Mouse (Mus musculus) kidney, postnatal 25 days (tissue): Measurements from ENCODE around the gene Tnfsf10.

Source experiments
- DNase-seq, 2 experiments: peaks; one replicate each; pipeline ENCODE4 v3.0.0; 2021; ENCODE audit warnings: mixed read lengths in 2 of 2

Tnfsf10 gene

DNA sequence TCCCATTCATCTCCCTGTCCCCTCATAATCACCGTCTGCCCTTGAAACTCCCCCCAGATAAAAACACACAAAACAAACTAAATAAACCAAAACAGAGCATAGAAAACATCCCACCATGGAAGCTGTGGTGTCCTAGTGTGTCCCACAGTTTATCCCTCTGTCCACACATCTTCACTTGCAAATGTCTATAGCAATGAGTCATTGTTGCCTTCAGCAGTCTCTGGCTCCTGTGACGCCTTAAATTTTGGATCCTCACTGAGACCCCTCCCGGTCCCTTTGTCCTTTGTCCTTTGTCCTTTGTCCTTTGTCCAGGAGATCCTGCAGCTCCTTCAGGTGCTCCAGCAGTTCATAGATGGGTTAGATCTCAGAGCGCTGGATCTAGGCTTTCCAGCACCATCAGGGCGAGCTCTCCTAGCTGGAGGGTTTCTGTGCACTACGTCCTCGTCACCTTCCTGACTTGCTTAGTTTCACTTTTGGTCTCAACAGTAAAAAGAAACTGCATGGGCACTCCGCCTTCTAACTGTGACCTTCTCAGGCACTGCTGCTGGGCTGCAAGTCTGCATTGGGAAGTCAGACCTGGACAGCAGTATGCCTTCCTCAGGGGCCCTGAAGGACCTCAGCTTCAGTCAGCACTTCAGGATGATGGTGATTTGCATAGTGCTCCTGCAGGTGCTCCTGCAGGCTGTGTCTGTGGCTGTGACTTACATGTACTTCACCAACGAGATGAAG, at the start of gene Tnfsf10:
Tnfsf10 (plus strand) TSS at position 470 of the 729 bp plus-strand sequence.
- peak; percentile 73 to 76 for DNase-seq

DNA sequence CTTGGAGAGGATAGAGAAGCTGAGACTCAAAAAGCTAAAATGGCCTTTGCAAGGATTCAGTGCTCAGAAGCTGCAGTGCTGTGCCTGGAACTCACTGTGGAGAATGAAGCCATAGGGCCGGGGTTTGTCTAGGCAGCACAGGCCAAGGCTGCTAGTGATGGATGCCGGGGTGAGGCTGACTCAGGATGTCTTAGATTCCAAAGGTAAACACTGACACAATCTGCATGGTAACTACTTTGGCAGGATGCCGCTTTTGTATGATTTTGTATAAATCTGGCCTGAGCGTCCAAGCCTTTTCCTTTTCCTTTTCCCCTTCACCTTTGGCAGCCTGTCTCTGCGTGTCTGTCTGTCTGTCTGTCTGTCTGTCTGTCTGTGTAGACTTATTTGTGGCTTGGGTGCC, 49.5 kb upstream of the Tnfsf10 start:
- peak; percentile 72 to 76 for DNase-seq

- DNase-seq = no peak
Observed at GRCm38 (mm10) chr3:27267887-27268286, 48.9 kb upstream of the Tnfsf10 start.

DNA sequence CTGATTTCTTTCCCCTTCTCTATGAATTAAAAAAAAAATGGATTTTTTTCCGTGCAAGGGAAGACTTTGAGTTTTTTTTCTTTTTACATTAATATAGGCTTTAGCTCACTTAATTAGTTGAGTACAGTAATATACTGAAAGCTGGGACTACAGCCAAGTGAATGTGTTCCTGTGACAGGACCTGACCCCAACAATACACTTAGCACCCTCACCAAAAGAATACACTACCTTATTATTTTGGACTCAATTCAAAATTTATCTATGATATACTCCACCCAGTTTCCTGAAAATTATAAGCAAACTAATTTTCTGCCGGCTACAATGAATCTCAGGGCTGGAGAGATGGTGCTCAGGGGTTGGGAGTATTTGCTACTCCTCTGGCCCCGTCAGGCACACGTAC, 47.7 kb upstream of the Tnfsf10 start:
- DNase-seq = no peak

- peak; percentile 87 to 88 for DNase-seq
Observed at GRCm38 (mm10) chr3:27270160-27270962, 46.5 kb upstream of the Tnfsf10 start.

- peak in 1 of 2 experiments; percentile 36 for DNase-seq
Observed at GRCm38 (mm10) chr3:27272926-27273745, 43.7 kb upstream of the Tnfsf10 start.

- DNase-seq = peak; percentile 48 to 88
Observed at GRCm38 (mm10) chr3:27279286-27279925, 37.4 kb upstream of the Tnfsf10 start.

DNA sequence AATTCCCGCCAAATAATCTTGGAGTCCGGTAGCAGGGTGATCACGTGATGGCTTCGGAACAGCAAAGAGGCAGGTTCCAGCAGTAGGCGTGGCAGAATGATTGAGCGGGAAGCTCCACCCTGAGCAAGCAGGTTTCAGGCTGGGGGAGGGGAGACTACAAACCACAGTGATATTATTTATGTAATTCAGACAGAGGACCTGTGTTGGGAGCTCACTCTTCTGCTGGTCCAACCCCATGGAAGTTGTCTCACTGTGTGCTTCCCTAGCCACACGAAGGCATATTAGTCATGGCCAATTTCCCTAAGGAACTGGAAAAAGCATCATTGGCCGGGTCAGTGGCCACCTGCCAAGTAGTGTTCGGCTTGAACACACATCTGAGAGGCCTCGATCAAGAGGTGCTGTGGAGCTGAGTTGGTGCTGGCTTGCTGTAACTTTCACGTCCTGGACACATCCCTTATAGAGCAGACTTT, 36.5 kb upstream of the Tnfsf10 start:
- peak; percentile 88 to 91 for DNase-seq

DNA sequence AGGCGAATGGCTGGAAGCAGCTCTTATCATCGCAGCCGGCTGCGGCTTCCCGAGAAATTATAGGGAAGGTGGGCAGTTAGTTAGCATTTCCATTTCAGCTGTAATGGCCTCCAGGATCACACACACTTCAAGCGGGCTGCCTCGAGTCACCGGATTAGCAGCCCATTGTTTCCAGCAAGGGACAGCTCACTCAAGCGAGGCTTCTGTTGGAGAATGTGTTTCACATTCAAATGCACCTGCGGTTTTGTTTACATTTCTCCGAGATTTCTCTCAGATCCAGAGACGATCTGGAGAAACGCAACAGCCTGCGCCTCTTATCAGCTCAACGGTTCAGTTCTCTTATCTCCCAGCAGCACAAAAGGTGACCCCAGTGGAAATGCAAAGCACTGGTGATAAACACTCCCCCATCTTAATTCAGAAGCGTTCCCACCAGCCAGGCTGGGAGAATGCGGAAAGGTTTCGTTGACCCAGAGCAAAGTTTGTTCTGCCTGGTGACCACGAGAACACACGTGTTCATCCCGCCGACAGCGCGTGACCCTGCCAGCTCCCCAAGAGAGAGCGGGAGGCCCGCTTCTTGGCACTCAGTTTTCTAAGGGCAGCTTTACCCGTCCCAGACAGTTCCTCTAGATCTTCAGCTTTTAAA, 33.6 kb upstream of the Tnfsf10 start:
- peak; percentile 78 to 91 for DNase-seq

GRCm38 (mm10) chr3:27283796-27284195, 33.0 kb upstream of the Tnfsf10 start:
- DNase-seq = peak in 1 of 2 experiments; percentile 40

DNA sequence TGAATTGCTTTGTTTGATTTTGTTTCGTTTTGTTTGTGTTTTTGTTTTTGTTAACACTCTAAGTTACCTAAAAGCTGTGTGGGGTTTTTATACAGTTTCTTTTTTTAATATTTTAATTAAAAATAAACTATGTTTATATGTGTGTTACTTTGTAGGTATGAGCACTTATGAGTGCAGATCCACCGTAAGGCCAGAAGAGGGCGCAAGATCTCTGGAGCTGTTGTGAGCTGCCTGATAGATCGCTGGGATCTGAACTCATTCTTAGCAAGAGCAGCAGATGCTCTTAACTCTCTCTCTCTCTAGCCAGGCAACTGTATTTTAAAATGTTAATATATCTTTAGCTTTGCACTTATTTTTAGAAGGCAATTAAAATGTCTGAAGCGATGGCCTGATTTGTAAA, 32.6 kb upstream of the Tnfsf10 start:
- DNase-seq = peak in 1 of 2 experiments; percentile 50

- peak; percentile 42 to 79 for DNase-seq
Observed at GRCm38 (mm10) chr3:27285072-27285471, 31.8 kb upstream of the Tnfsf10 start.

GRCm38 (mm10) chr3:27288301-27288700, 28.5 kb upstream of the Tnfsf10 start:
- no peak for DNase-seq

- DNase-seq = peak; percentile 60 to 80
Observed at GRCm38 (mm10) chr3:27288909-27289308, 27.9 kb upstream of the Tnfsf10 start.

GRCm38 (mm10) chr3:27290285-27290684, 26.5 kb upstream of the Tnfsf10 start:
- DNase-seq = no peak

DNA sequence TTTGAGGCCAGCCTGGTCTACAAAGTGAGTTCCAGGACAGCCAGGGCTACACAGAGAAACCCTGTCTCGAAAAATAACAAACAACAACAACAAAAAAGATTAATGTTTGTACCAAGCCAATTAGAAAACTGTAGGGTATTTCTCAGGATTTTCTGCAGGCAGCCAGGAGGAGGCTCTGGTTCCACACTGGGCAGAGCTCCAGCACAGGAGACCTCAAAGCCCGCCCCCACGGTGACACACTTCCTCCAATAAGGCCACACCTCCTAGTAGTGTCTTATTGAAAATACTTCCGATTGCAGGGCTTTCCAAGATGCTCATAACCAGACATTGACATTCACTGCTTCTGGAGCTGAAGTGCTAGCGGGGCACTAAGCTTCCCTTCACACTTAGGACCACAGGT, 25.9 kb upstream of the Tnfsf10 start:
- peak in 1 of 2 experiments; percentile 44 for DNase-seq

DNA sequence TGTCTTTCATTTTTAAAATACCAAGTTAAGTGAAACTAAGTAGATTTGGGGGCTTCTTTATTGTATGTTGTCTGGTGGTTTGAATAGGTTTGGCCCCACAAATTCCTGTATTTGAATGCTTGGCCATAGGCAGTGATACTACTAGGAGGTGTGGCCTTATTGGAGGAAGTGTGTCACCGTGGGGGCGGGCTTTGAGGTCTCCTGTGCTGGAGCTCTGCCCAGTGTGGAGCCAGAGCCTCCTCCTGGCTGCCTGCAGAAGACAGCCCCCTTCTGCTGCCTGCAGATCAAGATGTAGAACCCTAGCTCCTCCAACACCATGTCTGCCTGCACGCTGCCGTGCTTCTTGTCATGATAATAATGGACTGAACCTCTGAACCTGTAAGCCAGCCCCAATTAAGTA, 25.4 kb upstream of the Tnfsf10 start:
- peak in 1 of 2 experiments; percentile 62 for DNase-seq

- peak in 1 of 2 experiments; percentile 53 for DNase-seq
Observed at GRCm38 (mm10) chr3:27293645-27294385, 23.0 kb upstream of the Tnfsf10 start.

DNA sequence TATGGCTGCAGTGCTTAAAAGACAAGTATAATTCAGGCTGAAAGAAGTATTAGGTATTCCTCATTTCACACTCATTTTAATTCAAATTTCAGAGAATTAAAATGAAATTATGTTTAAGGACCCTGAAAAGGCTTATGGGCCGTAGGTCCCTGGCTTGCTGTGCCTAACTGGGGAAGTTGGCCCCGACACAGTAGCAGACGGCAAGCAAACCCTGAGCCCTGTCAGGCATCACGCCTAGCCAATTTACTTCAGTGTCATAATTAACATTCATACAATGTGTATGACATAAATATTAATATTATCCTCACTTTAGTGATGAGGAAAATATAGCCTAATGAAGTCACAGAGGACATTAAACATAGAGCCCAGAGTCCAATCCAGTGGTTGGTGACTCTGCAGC, 16.4 kb upstream of the Tnfsf10 start:
- no peak for DNase-seq

- no peak for DNase-seq
Observed at GRCm38 (mm10) chr3:27302339-27303022, 14.3 kb upstream of the Tnfsf10 start.
